Mouse (Mus musculus): ENCODE results near the gene Cep164.
"Not testable (repeated sequence)": the region's sequence is repeated elsewhere in the genome, so short reads cannot be mapped to it uniquely, and the experiment has no call there.

The Cep164 gene

DNA sequence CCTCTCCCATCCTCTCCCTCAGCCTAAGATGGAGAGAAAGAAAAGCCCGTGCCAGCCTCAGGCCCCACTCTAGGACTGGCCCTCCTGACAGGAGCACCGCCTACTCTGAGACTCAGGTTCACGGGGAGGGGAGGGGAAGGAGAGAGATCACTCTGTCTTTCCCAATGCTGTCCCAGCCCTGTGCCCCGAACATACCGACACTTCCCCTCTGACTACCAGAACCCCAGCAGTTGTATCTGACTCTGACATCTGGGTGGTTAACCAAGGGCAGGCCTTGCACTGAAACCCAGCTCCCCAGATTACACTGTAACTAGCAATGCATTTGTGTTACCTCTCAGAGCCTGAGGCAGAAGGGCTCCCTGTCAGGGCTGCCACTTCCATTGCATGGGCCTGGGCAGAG, 40.1 kb downstream of the Cep164 start:
- DNase-seq (ENCODE audit: low spot score in 2 of 2), result no peak

DNA sequence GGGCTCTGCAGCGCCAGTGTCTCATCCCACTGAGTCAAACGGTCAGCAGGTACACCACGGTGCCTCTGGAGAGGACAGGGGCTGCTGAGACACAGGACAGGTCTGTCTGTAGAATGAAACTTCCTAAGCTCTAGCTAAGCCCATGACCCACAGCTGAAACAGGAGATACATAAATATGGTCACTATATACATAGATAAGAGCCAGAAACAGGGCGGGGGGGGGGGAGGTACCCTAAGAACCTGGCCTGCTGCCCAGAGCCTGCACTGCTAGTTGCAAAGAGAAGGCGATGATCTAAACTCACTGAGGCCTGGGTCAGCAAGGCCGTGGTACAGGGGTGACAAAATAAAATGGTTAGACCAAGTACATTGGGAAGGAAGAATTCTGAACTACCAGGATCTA, 40.9 kb downstream of the Cep164 start:
- DNase-seq (ENCODE audit: low spot score in 2 of 2), result peak; percentile 39 to 48

DNA sequence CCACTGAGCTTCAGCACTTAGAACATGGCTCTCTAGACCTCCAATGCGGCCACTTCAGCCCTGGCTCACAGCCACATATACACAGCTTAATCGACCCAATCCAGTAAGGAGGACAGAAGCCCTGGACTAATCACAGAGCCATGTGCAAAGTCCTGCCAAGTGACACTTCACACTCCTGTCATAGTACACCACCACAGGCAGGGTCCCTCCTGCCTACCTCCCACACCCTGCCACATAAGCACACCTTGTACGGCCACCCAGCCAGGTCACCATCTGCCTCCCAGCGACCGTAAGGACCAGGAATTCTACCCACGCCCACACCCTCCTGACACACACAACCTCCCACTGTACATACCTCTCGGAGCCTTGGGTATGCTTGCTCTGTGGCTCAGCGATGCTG, 41.4 kb downstream of the Cep164 start:
- DNase-seq (ENCODE audit: low spot score in 2 of 2), result peak in 1 of 2 experiments; percentile 21

DNA sequence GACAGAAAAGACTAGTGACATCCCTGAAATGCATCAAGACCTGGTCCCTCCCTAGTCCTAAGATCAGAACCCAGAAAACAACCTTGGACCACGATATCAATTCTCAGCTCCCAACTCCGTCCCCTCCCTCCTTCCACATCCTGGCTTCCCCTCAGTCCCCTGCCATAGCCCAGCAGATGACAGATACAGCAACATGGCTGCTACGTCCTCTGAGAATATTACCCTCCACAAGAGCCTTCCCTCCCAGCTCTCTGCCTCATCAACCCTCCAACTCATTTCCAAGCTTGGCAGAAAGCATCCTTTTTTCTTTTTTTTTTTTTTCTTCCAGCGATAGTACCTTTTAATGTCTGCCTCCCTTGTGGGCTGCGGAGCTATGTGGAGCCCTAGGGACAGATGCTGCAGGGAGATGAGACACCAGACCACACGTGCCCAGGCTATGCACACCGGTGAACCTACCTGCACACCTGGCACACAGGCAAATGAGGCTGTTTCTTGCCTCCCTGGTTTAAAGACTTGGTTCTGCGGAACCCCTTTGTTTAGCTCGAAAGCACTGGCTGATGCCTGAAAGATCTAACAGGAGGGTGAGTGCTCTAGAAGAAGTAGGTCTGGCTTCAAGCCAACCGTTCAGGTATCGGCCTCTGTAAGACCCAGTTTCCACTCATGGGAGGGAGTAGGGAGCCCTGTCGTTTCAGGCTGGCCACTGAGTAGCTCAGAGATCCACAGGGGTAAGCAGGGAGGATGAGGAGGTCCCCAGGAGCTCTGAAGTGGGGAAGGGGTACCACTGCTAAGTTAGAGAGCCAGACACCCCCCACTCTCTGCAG, 45.0 kb downstream of the Cep164 start:
- no peak for DNase-seq (ENCODE audit: low spot score in 2 of 2)

DNA sequence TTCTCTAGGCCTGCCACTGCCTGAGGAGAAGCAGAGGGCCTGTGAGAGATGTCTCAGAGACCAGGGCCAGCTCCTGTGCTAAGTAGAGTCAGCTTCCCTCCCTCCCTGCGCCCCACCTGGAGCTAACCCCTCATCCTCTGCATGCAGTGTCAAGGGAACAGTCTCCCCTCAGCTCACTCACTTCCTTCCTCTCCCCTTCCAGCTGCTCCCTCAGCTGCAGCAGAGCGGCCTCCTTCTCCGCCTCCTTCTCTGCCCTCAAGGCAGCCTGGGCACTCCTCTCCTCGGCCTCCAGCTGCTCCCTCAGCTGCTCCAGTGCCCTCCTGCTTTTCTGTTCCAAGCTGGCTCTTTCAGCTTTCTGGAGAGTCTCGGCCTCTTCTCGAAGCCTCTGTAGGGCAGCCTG, 49.3 kb downstream of the Cep164 start:
- DNase-seq (ENCODE audit: low spot score in 2 of 2), result no peak

DNA sequence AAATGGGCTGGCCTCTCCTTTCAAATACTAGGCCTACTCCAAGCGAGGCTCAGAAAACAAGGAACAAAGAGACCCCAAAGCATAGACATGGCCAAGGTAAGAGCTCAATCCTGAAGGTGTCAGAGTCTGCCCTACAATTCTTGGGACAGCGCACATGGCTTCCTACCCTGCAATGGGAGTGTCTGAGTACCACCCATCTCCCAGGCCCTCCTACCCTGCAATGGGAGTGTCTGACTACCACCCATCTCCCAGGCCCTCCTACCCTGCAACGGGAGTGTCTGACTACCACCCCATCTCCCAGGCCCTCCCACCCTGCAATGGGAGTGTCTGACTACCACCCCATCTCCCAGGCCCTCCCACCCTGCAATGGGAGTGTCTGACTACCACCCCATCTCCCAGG, 52.3 kb downstream of the Cep164 start:
- DNase-seq (ENCODE audit: low spot score in 2 of 2), result not testable (repeated sequence)

DNA sequence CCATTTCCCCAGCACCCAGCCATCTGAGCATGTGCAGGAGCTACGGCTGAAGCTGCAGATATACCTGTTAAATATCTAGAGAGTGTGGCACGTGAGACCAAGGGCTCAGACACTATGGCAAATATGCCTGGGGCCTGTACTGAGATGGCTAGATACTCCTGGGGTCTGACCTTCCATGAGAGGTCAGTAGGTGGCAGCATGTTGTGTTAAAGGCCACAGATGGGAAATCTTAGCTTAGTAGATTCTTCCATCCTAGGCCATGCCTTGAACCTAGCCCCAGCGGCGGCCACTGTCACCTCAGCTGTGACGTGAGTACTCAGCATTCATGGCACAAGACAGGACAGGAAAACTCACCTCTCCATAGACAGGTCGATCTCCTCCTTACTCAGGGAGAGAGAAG, 54.4 kb downstream of the Cep164 start:
- DNase-seq (ENCODE audit: low spot score in 2 of 2), result no peak

DNA sequence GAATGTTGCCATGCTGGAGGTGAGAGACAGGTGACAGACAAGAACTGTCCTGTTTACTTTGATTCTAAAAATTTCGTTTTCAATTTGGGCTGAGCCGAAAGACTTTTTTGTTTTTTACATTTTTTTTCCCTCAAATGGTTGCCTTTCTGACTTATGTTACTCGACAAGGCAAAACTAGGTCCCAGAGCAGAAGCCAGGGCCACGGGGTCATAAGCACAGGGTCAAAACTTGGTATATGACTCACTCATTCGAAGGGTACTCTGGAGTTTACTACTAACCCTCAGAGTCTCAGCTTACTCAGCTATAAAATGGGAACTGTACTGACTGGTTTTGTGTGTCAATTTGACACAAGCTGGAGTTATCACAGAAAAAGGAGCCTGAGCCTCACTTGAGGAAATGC, 58.9 kb downstream of the Cep164 start:
- no peak for DNase-seq (ENCODE audit: low spot score in 2 of 2)

DNA sequence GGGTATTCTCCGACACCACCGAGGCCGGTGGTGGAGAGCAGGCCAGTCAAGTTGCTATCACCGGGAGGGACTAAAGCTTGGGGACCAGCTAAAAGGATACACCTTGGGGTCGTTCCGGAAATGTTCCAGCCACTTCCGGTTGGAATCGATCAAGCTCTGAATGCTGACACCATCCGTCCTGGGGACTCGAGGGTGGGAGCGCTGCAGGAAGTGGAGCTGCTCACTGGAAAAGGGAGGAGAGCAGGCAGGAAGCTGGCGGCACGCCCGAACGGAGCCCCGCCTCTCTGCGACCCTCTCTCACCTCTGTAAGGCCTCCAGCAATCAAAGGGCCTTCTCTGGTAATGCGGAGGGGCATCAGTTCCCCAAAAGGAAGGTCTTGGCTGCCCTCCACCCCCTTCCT, 60.1 kb downstream of the Cep164 start:
- no peak for DNase-seq (ENCODE audit: low spot score in 2 of 2)

DNA sequence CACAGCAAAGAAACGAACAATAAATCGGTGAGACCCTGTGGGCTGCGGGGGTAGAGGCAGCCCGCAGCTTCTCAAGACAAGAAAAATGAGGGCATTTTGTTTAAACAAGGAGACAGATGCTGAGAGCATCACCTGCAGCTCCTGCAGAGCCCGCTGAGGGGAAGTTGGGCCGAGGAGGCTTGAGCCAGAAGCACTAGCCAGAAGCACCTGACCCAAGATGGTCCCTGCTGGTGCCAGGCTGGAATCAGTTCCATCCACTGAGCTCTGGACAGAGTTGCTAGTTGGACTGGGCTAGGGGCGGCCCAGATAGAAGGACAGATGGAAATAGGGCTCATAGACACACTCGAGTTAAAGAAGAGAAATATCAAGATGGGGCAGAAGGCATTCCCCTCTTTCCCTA, 61.3 kb downstream of the Cep164 start:
- DNase-seq (ENCODE audit: low spot score in 2 of 2), result no peak

DNA sequence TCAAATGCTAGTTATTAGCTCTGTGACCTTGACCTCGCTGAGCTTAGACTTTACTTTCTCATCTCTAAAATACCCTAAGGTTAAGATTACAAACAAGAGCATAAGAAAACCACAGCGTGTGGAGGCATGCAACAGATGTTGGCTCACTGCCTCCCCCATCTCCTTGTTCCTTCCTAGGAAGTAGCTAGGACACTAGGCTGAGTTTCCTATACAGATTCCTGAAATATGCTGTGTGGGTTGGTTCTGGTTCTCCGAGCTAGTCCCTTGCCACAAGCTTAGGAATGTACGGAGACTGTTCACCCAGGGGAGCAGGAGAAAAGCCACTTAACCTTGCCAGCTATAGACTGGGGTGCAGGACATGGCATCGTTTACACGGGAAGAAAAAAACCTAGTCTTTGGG, 62.3 kb downstream of the Cep164 start:
- DNase-seq (ENCODE audit: low spot score in 2 of 2), result no peak

DNA sequence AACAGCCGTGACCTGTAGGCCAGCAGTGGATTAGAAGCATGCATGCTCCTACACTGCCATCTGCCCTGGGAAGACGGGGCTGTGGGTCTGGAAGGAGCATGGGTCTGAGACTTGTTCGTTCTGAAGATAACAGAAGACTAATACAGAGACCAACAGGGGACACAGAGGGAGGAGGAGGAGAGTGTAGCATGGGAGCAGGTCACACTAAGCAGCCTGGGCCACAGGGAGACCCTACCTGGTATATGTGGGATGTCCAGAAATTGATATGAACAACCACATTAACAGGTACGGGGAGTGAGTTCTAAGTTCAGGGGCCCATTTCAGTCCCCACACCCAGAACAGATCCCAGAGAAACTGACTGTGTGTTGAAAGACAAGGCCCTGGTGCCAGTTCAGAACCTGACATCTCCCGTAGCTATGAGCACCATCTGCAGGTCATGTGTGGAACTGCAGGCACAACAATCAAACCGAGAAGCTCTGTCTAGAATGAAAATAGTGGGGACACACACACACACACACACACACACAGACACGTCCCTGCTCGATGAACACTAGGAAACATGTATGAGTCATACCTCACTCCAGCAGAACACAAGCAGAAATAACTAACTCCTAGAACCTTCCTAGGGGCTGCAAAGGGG, 73.9 kb downstream of the Cep164 start:
- peak in 1 of 2 experiments; percentile 43 for DNase-seq (ENCODE audit: low spot score in 2 of 2)

DNA sequence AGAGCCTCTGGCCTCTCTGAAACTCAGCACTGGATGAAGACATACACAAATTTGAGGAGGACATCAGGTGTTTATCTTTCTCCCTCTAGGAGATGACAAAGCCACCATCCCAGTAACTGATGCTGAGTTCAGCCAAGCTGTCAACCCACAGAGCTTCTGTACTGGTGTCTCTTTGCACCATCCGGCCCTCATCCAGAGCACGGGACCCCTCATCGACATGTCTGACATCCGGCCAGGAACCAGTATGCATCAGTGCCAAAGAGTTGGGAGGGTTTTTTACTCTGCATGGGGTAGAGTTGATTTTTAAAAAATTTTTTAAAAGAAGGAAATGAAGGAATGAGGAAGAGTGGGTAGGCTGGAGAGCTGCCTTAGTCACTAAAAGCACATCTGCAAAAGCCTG, 78.6 kb downstream of the Cep164 start:
- DNase-seq (ENCODE audit: low spot score in 2 of 2), result no peak

DNA sequence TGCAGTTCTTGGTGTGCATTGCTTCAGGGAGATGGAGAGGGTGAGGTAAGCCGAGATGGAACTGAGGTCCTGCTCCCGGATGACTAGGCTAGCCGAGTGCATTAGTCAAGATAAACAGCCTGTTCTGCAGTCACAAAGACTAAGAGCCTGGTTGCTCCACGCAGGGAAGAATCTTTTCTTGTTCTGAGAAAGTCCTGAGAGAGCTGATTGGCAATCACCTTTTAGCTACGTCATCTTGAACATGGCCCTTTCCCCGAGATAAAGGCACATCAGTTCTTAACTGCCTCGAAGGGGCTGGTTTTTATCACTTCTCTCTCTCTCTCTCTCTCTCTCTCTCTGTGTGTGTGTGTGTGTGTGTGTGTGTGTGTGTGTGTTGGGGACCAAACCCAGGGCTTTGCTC, 83.0 kb downstream of the Cep164 start:
- no peak for DNase-seq (ENCODE audit: low spot score in 2 of 2)

DNA sequence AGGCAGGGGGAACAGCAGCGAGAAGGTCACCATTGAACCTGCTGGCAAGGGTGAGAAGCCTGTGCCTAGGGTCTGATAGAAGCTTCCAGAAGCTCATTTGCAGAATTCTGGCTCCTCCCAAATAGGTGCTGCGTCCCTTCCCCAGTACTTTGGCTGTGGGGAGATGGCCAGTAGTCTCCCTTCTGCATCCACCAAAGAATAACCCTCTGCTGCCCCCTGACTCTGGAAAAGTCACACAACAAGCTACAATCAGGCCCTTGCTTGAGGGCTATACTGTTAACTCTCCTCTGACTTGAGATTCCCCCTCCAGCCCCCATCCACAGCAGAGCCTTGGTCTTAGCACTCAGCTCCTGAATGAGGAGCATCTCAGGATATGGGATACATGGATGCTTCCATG, 87.9 kb downstream of the Cep164 start:
- DNase-seq (ENCODE audit: low spot score in 2 of 2), result no peak

DNA sequence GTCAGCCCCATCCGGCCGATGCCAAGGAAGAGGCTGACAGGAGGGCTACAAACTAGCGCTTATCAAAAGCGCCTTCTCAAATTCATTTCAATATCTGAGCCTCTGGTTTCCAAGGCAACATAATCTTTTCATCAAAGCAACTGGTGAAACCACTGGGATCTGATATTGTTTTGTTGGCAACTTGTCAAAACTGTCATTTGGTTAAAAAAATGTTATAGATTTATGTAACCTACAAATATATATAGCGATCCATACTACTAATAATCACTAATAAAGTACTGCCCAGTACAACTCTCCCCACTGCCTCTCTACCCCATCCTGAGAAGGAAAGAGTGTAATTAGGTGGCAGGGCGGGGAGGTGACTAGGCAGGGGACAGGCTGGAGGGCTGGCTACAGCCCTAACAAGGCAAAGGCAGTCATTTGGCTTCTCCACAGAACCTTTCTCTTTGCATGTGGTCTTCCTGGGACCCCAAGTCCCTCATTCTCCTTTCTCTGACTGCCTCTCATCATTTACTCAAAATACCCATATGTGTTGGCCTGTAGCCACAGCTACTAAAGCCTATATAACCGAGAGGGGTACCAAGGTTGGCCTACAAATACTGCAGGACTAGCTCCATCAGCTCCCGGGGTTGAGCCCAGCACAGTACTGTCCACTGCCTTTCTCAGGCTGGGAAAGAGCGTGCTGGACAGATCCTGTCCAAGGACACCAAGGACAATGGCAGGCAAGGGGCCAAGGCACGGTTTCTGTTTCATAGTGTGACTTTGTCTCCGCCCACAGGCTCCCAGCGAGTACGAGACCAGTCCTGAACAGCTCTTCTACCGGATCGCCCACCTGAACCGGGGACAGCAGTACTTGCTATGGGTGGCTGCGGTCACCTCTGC, 88.5 kb downstream of the Cep164 start:
- no peak for DNase-seq (ENCODE audit: low spot score in 2 of 2)

DNA sequence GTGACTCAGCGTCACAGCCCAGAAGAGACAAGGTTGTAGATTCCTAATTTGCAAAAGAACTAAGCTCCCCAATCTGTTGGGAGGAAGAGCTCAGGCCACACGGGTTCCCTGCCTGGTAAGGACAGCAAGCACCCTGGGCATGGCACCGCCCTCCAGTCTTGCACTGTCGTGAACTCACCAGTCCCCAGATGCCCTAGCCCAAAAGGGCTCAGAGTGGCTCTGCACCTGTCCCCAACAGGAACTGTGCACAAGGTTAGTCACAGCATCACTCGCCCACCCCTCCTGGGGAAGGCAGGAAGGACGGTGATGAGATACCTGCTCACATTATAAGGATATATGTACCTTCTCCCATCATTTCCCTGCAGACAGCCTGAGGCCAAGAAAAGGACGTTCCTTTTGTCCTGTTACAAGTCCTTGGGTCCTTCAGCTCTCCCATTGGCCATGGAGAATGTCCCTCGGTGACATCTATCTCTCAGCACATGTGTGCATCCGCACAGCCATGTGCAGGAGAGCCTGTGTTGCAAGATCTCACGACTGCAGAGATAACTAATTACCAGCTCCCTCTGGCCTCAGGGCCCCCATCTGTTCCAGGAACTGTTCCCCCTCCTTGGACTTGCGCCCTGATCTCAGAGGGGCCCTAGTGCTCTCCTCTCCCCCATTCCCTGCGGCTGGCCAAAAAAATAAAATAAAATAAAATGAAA, 89.3 kb downstream of the Cep164 start:
- DNase-seq (ENCODE audit: low spot score in 2 of 2), result no peak

DNA sequence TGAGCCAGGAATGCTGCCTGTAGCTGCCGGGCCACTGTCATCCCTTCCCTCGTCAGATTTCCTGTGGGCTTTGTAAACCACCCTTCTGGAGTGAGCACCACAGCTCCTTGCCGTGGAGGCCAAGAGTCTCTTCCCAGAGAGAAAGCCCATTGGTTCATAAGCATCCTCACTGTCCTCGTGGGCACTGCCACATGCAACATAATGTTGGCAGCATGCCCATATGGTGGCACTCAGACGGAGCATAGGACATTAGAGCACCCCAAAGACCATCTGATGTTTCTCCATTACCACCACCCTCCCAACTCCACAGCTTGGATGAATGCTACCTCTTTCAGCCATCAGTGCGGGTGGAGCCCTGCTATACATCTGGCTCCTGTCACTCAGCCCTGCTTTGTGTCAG, 95.2 kb downstream of the Cep164 start:
- no peak for DNase-seq (ENCODE audit: low spot score in 2 of 2)

DNA sequence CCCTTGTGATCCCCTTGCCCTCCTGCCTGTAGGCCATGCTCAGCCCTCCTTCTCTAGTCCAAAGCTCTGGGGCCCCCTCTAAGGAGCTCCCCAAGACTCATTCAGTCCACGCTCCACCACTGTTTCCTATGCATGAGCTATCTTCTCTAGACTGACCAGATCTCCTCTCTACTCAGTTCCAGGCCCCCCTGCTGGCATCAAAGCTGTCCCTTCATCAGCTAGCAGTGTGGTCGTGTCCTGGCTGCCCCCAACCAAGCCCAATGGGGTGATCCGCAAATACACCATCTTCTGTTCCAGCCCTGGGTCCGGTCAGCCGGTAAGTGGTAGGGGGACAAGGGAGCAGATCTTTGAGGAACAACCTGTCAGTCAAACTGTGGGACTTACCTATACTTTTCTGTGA, 96.6 kb downstream of the Cep164 start:
- no peak for DNase-seq (ENCODE audit: low spot score in 2 of 2)

DNA sequence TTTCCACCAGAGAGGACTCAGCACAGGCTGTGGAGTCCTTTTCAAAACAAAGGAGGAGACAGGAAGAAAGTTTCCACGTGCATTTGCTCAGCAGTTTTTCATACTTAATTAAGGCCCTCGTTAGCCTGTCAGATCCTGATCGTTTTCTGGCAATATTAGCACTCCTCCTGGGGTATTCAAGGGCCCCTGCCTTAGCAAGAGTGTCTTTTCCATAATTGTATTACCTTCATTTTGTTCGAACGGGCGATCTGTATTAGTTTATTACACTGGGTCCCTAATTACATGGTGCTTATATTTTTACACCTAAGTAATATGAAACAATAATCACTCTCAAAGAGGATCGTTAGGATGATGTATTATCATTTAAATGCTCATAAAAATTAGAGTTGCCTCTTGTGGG, 108.5 kb downstream of the Cep164 start:
- no peak for DNase-seq (ENCODE audit: low spot score in 2 of 2)
